Mouse (Mus musculus) hindlimb bud, embryonic 11.5 days (tissue): ENCODE results near the gene Top1.

ENCODE experiments used
- DNase-seq: peaks from one replicate; pipeline ENCODE4 v3.0.0-alpha.2; 2012; ENCODE audit warnings: low read depth, low spot score; ENCODE audit errors: extremely low spot score

The Top1 gene

DNA sequence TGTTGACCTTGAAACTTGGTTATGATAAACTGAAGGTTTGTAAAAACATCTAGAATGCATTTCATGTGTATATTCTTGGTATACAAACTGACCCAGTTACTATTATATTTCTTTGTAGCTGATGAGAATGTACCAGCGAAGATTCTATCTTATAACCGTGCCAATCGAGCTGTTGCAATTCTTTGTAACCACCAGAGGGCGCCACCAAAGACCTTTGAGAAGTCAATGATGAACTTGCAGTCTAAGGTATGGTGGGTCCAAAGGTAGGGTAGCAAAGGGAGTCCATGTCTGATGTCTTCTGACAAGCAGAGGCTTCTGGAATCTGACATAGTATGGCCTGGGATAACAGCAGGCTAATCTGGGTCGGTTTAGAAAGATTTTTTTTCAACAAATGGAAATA, 71.6 kb downstream of the Top1 start:
- no peak for DNase-seq

GRCm38 (mm10) chr2:160718811-160719210, 73.1 kb downstream of the Top1 start:
- no peak for DNase-seq

- no peak for DNase-seq
Measured at GRCm38 (mm10) chr2:160722714-160723113, 77.0 kb downstream of the Top1 start.

DNA sequence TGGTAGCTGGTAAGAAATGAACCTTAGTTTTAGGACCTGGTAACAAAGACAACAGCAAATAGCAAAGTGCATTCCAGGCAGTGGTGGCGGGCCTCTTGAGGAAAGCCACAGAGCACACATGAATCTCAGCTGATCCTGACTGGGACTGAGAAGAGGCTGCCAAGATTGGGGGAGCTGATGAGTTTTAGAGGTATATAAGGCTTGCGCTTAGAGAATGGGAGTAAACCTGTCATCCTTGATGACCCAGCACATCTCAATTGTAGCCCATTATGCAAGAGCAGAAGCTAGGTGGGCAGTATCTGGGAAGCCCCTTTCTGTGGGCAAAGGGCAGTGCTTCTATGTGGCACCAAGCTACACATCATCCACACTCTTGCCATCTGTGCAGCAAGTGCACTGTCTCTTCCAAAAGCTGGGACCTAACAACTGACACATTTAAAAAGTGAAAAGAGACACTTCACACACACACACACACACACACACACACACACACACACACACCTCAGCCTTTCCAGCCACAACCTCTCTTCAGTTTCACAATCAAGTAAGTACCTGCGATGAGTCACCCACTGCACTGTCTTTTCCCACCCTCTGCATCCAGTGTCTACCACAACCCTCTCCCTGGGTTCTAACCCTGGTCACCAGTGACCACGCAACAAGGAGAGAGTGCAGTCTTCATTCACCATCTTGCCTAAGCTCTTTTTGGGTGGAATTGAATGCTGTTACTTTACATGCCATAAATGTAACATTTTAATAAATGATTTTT, 78.1 kb downstream of the Top1 start:
- no peak for DNase-seq

DNA sequence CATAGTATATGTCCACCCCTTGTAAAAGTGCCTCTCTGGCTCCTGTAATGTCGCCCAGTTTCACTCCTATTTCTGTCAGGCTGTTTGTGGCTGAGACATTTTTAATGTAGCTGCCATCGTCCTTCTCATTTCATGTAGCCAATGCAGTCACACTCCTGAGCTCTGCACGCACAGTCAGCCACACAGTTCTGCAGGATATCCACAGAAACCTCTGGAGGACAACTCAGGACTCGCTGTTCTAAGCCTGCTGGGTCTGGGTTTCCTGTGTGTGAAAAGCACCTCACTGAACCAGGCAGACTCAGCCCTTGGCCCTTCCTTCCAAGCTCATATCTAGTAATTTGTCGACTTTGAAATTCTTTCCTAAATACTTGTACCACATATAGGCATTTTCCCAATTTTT, 78.8 kb downstream of the Top1 start:
- no peak for DNase-seq

- no peak for DNase-seq
Measured at GRCm38 (mm10) chr2:160725877-160726864, 80.5 kb downstream of the Top1 start.

- DNase-seq: no peak
Measured at GRCm38 (mm10) chr2:160728972-160729371, 83.3 kb downstream of the Top1 start.

DNA sequence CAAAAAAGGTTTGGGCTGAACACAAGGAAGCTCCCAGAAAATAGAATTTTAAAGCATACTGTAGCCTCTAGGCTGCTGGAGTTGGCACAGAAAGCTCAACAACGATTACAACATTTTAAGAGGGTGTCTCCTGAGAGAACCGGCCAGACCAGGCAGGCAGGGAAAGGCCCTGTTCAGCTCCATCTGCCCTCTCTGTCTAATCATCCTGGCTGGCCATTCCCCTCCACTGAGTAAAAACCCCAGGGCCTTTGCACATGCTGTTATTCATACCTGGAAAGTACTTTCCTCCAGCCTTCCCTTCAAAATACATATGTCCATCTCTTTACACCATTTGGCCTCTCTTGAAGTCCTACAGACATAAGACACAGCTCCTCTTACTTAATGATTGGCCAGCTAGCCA, 83.7 kb downstream of the Top1 start:
- no peak for DNase-seq

DNA sequence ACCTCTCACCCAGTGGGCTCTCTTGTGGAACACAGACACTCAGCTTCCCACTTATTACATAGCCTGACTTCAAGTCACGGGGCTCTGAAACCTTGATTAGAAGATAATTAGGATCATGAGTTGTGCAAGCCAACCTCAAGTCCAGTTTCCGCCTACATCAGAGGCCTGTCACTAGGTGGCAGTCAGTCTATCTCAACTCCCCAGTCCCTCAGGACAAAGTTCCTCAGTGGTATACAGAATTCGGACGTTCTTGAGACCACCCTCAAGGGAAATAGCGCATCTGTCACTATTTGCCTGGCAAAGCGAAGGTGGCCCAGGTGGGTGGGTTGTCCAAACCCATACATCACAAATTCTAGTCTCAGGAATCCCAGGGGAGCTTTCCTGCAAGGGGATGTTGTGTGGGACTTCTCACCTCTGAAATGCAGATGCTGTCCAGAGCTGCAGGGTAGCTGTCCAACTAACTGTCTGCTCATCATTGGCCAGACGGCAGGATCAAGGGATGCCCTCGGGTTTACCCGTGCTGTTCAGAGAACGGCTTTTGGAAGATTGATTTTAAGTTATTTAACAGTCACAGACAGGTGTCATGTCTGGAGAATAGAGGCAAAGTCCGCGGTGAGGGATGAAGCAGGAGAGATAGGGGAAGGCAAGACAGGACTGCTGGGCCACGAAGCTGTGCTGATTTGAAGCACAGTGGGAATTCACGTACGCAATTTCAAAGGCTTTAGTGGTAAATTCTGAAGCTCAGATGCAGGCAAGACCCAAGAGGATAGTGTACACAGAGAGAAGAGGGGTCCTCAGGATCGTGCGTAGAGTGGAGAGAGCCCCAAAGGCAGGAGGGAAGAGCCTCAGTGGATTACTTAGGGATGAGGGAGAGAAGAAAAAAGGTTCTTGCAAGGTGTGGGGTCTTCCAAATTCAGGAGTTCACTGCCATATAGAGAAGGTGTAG, 84.4 kb downstream of the Top1 start:
- no peak for DNase-seq

GRCm38 (mm10) chr2:160730797-160731116, 85.1 kb downstream of the Top1 start:
- DNase-seq: no peak

- DNase-seq: no peak
Measured at GRCm38 (mm10) chr2:160731117-160731838, 85.6 kb downstream of the Top1 start, which contains the start of gene Plcg1. TSS of gene Plcg1 (plus strand) at chr2:160731300.

DNA sequence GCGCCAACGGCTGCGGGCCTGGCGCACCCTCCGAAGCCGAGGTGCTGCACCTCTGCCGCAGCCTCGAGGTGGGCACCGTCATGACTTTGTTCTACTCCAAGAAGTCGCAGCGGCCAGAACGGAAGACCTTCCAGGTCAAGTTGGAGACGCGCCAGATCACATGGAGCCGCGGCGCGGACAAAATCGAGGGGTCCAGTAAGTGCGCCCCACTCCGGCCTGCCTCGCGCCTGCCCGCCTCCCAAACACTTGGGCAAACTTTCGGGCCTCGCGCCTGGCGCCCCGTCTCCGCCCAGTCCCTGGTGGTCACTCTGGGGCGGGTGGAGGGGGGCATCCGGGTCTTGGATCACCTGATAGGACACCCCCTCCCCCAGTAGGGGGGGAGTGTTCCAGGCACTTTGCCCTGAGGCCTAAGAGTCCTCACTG, 86.2 kb downstream of the Top1 start:
- DNase-seq: no peak

- DNase-seq: no peak
Measured at GRCm38 (mm10) chr2:160732420-160732995, 86.8 kb downstream of the Top1 start.

GRCm38 (mm10) chr2:160733131-160733531, 87.4 kb downstream of the Top1 start:
- DNase-seq: no peak

GRCm38 (mm10) chr2:160734331-160734730, 88.6 kb downstream of the Top1 start:
- no peak for DNase-seq

- DNase-seq: no peak
Measured at GRCm38 (mm10) chr2:160735706-160736310, 90.1 kb downstream of the Top1 start.

DNA sequence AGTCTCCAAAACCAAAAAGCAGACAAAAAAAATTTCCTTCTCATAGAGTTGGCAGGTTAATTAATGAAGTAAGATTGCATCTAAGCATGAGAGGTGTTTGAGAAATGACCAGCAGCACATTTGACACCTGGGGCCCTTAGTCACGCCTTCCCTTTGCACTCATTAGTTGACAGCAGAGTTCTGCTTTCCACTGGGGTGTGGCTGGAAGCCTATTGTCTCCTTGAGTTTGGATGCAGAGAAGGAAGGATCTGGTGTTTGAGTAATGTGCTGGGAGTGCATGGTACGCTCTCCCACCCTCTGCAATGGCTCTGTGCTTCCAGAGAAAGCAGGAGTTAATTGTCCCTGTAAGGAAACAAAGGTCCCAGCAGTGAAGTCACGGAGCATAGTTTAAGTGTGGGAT, 90.8 kb downstream of the Top1 start:
- DNase-seq: no peak

DNA sequence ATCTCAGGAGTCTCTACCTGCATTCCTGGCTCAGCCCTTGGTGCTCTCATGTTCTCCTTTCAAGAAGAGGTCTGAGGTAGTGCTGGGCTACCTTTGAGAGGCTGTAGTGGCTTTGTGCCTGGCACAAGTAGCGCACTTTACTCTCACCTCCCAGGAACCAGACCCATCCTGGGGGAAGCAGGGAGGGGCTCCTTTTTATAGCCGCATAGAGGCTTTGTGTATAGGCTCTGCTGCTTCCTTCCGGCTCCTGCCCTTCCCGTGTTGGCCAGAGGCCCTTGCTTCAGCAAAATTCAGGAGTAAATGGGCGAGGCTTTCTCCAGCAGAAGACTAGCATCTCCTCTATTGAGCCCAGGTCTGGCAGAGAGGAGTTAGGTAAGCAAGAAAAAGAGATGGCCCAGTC, 92.7 kb downstream of the Top1 start:
- no peak for DNase-seq

- no peak for DNase-seq
Measured at GRCm38 (mm10) chr2:160739647-160740356, 94.1 kb downstream of the Top1 start.
